Mouse (Mus musculus) liver, embryonic 14.5 days (tissue): ENCODE data around the gene Pkn2. TPM values are rescaled to one million over a fixed set of nuclear protein-coding genes. Genes with fewer than 3 reads are reported as not detected.

Source experiments
- ATAC-seq: fragments of 200-750 bp; cut with Nextera tagmentation; 2 replicates; pipeline ENCODE4 v1.8.0; 2017; ENCODE audit warnings: moderate number of reproducible peaks, mild to moderate bottlenecking, moderate library complexity; ENCODE audit not compliant: insufficient read depth
- DNase-seq, 3 experiments: peaks; one replicate each; pipeline ENCODE4 v3.0.0-alpha.2; 2012 to 2013; ENCODE audit warnings: low read depth in 3 of 3, low spot score in 3 of 3
- H3K27ac ChIP-seq: fragments of 300-500 bp; sonication (generic); 2 replicates; pipeline ENCODE4 v1.5.1; 2014; ENCODE audit warnings: moderate library complexity, mild to moderate bottlenecking, control low read depth, inconsistent platforms
- H3K27me3 ChIP-seq: fragments of 300-500 bp; sonication (generic); 2 replicates; pipeline ENCODE4 v1.6.1; 2014; ENCODE audit warnings: mild to moderate bottlenecking, low read length, moderate library complexity; ENCODE audit not compliant: control insufficient read depth, insufficient read depth
- H3K36me3 ChIP-seq: fragments of 300-500 bp; sonication (generic); replicated peaks from 2 replicates; pipeline ENCODE4 v1.6.1; 2014; ENCODE audit warnings: low read depth; ENCODE audit not compliant: control insufficient read depth, insufficient read depth
- H3K4me1 ChIP-seq, 2 experiments: fragments of 200-500 bp in 1 of 2; fragments of 300-500 bp in 1 of 2; sonication (generic) in 1 of 2; replicated peaks; 2 replicates each; pipeline ENCODE4 v1.6.1; 2012 to 2014; ENCODE audit warnings: antibody characterized with exemption in 1 of 2, inconsistent platforms in 1 of 2, low read length in 1 of 2; ENCODE audit not compliant: control insufficient read depth in 2 of 2, insufficient read depth in 2 of 2
- H3K4me2 ChIP-seq: fragments of 300-500 bp; sonication (generic); 2 replicates; pipeline ENCODE4 v1.6.1; 2014; ENCODE audit warnings: low read depth, mild to moderate bottlenecking, control low read depth, moderate library complexity
- H3K4me3 ChIP-seq, 2 experiments: fragments of 200-500 bp in 1 of 2; fragments of 300-500 bp in 1 of 2; sonication (generic) in 1 of 2; 2 replicates each; pipeline ENCODE4 v1.5.1; 2012 to 2014; ENCODE audit warnings: low read depth in 2 of 2, low read length in 2 of 2, mild to moderate bottlenecking in 2 of 2, control low read depth in 1 of 2, inconsistent platforms in 1 of 2, moderate library complexity in 1 of 2; ENCODE audit not compliant: insufficient read depth in 1 of 2
- H3K9ac ChIP-seq: fragments of 300-500 bp; sonication (generic); replicated peaks from 2 replicates; pipeline ENCODE4 v1.6.1; 2014; ENCODE audit warnings: mild to moderate bottlenecking, control low read depth, moderate library complexity
- H3K9me3 ChIP-seq: fragments of 300-500 bp; sonication (generic); 2 replicates; pipeline ENCODE4 v1.6.1; 2016; ENCODE audit warnings: low read length, mixed read lengths; ENCODE audit not compliant: control insufficient read depth
- CTCF ChIP-seq: IDR thresholded peaks from 2 replicates; pipeline ENCODE4 v1.5.1; 2016; ENCODE audit warnings: antibody characterized with exemption, low read depth, control low read depth
- EP300 ChIP-seq: IDR thresholded peaks from 2 replicates; pipeline ENCODE4 v1.6.1; 2016; ENCODE audit warnings: antibody characterized with exemption, low read depth
- WGBS: fragments of 180-500 bp; shearing (Covaris S2); extraction: QIAGEN DNeasy Blood & Tissue Kit; methylation state at CpG from one replicate; pipeline ENCODE4 v1.1.7; 2014; ENCODE audit not compliant: insufficient replicate concordance; 5-methylcytosine and 5-hydroxymethylcytosine counted together
- polyA plus RNA-seq, 2 experiments: library from polyadenylated mRNA; depleted of rRNA in 1 of 2; stranded (reverse) in 1 of 2; unstranded in 1 of 2; fragments of >200 nt; fragmentation: Nextera tagmentation in 1 of 2; extraction: Ambion mirVana in 1 of 2; gene quantifications; 2 replicates each; pipeline versions ENCODE4 v1.2.1 to v1.2.3; 2012 to 2014

Pkn2 gene
- polyA plus RNA-seq, 2 experiments, result 14.9 to 31.1 TPM

GRCm38 (mm10) chr3:142777227-142777626 is 104.6 kb downstream of the Pkn2 start:
- TF ChIP-seq EP300 (no peak), CTCF (no peak)
- Histone ChIP-seq H3K27ac (no peak overlapping the region), H3K27me3 (no peaks in the 10 kb centered on the region), H3K4me1 (peaks cover 4 to 5% of the 10 kb centered on the region in 2 experiments; a peak in 2 of 4 replicates), H3K36me3 (peaks cover 47% of the 10 kb centered on the region), H3K4me2 (no peak overlapping the region), H3K9me3 (no peaks in the 10 kb centered on the region), H3K4me3 (no peak overlapping the region), H3K9ac (no peak overlapping the region)
- WGBS, result 39% methylated on average over 3 of the region's 3 CpGs
- ATAC-seq (no peak), DNase-seq (no peak)

GRCm38 (mm10) chr3:142773538-142774191 is 108.1 kb downstream of the Pkn2 start:
- peaks cover 26% of the 10 kb centered on the region for H3K36me3 ChIP-seq

GRCm38 (mm10) chr3:142770518-142770917 is 111.3 kb downstream of the Pkn2 start:
- H3K27ac ChIP-seq, result no peak overlapping the region
- no peak overlapping the region for H3K4me2 ChIP-seq
- DNase-seq, result no peak
- H3K36me3 ChIP-seq, result peaks cover 19% of the 10 kb centered on the region
- ATAC-seq, result no peak
- no peaks in the 10 kb centered on the region for H3K9me3 ChIP-seq
- no peak overlapping the region for H3K9ac ChIP-seq
- no peaks in the 10 kb centered on the region for H3K27me3 ChIP-seq
- TF ChIP-seq CTCF, result no peak
- TF ChIP-seq EP300, result no peak
- no peak overlapping the region for H3K4me3 ChIP-seq
- H3K4me1 ChIP-seq, result peaks cover 17 to 31% of the 10 kb centered on the region in 2 experiments
- 35% methylated on average over 1 of the region's 1 CpGs for WGBS

More at GRCm38 (mm10) chr3:142773538-142774191, 108.1 kb downstream of the Pkn2 start:
- no peak for DNase-seq
- 42% methylated on average over 4 of the region's 4 CpGs for WGBS
- H3K4me2 ChIP-seq, result no peak overlapping the region
- TF ChIP-seq EP300 (0 out of 2 replicates have a peak, but pooled peaks have one; percentile 15), CTCF (peak; percentile 36; the same call in 1 of the 2 replicates)
- H3K4me1 ChIP-seq, result peaks cover 10 to 17% of the 10 kb centered on the region in 2 experiments
- no peak overlapping the region for H3K4me3 ChIP-seq
- no peaks in the 10 kb centered on the region for H3K27me3 ChIP-seq
- H3K27ac ChIP-seq, result no peak overlapping the region
- ATAC-seq, result peak; percentile 24; the same call in 1 of the 2 replicates
- H3K9me3 ChIP-seq, result no peaks in the 10 kb centered on the region
- no peak overlapping the region for H3K9ac ChIP-seq

GRCm38 (mm10) chr3:142768498-142768897 is 113.3 kb downstream of the Pkn2 start:
- Histone ChIP-seq H3K27me3 (no peaks in the 10 kb centered on the region), H3K4me1 (peaks cover 13 to 36% of the 10 kb centered on the region in 2 experiments), H3K9ac (no peak overlapping the region), H3K9me3 (no peaks in the 10 kb centered on the region), H3K27ac (no peak overlapping the region), H3K4me3 (no peak overlapping the region), H3K36me3 (peaks cover 17% of the 10 kb centered on the region), H3K4me2 (no peak overlapping the region)
- TF ChIP-seq CTCF (no peak), EP300 (no peak)
- 73% methylated on average over 6 of the region's 6 CpGs for WGBS
- ATAC-seq (no peak), DNase-seq (no peak)

- Histone ChIP-seq H3K27ac (no peak overlapping the region), H3K4me3 (peak overlapping the region; percentile 80 to 98), H3K36me3 (no peaks in the 10 kb centered on the region), H3K4me1 (peaks cover 13 to 34% of the 10 kb centered on the region in 2 experiments), H3K9ac (peak overlapping the region; percentile 90), H3K4me2 (peak overlapping the region; percentile 70), H3K27me3 (no peaks in the 10 kb centered on the region), H3K9me3 (no peaks in the 10 kb centered on the region)
- ATAC-seq (no peak), DNase-seq (no peak)
- 6% methylated on average over 10 of the region's 10 CpGs for WGBS
- TF ChIP-seq CTCF (no peak), EP300 (no peak)
Observed at GRCm38 (mm10) chr3:142765778-142766165, 116.0 kb downstream of the Pkn2 start.
